Mouse (Mus musculus) adrenal gland, adult 2 months (tissue): Measurements from ENCODE around the gene Fgr. TPM values are rescaled to one million over a fixed set of nuclear protein-coding genes. Genes with fewer than 3 reads are reported as not detected.

Source experiments
- DNase-seq: peaks from one replicate; pipeline ENCODE4 v3.0.0; 2021
- polyA plus RNA-seq: library from polyadenylated mRNA; depleted of rRNA; stranded (reverse); fragments of >200 nt; gene quantifications from 2 replicates; pipeline ENCODE4 v1.2.3, GENCODE M21; 2012
- total RNA-seq, 2 experiments: library from RNA; stranded (reverse); gene quantifications; 2 replicates each; pipeline ENCODE4 v1.2.3; 2021

Gene Fgr
- total and polyA plus RNA-seq, 3 experiments, result 0.29 to 0.93 (median 0.29) TPM

DNA sequence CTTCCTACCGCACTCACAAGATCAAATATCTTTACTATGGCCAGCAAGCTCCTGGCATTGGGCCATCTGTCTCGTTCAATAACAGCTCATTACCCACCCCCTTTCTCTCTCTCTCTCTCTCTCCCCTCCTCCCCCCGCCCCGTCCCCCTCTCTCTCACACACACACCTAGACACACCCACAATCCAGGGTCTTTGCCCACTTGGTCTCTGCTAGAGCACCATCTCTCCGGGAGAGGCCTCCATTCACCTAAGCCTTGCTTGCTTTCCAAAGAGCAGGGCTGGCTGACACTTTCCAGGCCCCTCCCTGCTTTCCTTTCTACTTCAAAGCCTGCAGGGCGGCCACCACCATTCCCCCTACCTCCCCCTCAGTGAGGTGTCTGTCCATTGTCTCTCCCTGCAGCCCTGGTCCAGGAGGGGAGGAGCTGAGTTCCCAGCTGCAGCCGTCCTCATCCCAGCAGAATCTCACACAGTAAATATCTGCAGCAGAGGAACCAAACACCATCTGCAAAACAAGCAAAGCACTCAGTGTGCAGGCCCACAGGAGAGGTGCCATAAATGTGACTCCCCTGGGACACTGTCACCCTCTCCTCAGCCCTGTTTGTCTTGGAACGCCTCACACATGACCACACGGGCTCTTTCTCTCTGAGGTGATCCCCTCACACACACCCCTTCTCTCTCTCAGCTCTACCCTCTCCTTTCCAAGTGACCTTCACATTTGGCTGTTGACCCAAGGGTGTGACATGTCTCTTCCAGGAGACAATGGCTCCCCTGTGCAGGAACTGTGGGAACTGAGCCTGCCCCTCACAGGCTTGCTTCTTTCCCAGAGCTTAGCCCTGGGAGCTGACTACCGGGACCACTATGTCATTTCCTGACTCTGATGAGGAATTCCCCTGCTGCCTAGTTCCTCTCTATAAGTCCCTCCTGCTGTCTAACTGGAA lies 14.9 kb upstream of the Fgr start:
- DNase-seq, result peak; percentile 42

DNA sequence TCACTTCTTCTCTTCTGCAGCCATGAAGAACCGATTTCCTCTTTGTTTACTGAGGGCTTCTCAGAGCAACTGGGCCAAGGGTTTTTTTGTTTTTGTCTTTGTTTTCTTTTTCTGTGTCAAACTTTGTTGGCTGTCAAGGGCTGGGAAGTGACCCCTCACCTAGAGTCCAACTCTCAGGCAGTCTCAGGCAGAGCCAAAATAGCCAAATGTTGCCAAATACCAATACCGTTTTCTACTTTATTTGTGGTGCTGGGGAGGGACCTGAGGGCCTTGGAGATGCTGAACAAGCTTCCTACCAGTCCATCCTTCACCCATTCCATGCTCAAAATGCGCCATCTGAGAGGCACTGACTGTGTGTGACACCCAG lies 14.2 kb upstream of the Fgr start:
- no peak for DNase-seq

DNA sequence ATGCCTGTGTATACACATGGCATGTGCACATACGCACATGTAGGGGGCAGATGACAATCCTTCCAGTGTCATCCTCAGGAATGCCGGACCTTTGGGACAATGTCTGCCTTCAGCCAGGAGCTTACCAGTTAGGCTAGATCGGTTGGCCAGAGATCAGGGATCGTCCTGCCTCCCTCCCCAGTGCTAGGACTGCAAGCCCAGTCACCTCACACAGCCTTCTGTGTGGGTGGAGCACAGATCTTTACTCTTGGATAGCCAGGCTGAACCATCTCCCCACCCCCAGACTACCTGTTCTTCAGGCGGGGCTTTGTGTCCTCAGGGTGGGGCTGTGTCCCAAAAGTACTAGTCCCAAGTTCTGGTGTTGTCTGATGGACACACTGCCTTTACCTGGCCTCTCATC lies 13.6 kb upstream of the Fgr start:
- DNase-seq, result no peak

DNA sequence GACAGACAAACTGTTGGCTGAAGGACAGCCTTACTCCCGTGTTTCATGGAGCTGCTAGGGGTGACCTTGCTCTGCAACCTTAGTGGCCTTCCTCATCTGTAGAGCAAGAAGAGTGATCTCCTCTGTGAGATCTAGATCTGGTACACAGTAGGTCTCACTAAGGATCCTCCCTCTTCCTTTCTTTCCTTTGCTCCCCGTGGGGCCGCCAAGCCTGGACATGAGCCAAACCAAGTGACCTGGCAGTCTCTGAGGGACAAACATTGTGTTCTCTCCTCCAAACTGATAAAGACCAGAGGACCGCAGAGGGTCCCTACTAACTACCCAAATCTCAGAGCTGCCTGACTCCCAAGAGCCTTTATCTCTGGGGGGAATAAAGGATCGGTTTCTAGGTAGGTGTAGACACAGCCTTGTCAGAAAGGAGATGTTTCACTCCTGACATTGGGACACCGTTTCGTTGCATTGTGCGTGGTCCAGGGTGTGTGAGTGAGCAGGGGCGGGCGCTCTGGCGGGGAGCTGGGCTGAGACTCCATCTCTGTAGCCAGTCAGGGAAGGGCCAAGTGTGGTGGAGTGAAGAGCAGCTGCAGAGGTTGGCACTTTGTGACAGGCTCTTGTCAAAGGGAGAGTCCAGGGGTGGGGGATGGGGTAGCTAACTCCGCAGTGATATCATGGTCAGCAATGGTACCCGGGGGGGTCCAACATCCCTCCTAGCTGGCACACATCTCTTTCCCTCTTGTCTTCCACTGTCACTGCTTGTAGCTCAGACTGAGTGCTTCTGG lies 12.8 kb upstream of the Fgr start:
- peak; percentile 74 for DNase-seq

- no peak for DNase-seq
Observed at GRCm38 (mm10) chr4:132961866-132962265, 12.0 kb upstream of the Fgr start.

GRCm38 (mm10) chr4:132962628-132963027 lies 11.3 kb upstream of the Fgr start:
- DNase-seq, result no peak

GRCm38 (mm10) chr4:132963436-132963835 lies 10.5 kb upstream of the Fgr start:
- no peak for DNase-seq

GRCm38 (mm10) chr4:132964064-132964463 lies 9.8 kb upstream of the Fgr start:
- DNase-seq, result no peak

DNA sequence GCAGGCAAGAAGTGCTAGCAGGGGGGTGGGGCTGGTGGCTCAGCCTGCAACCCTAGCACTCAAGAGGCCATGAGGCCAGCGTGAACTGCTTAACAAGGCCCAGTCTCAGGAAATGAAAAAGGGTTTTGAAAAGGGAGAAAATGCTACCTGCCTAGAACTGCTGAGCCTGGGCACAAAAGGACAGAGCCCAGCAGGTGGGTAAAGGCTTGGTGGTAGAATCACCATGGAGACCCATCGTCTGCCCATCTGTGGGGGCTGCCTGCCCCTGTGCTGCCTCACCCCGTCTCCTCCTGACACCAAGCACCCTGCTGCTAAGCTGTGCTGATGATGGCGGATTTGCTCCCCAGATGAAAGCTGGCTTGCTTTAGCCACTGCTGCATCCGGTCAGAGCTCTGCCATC lies 9.4 kb upstream of the Fgr start:
- no peak for DNase-seq

- DNase-seq, result no peak
Observed at GRCm38 (mm10) chr4:132968105-132968938, 5.6 kb upstream of the Fgr start.

- DNase-seq, result no peak
Observed at GRCm38 (mm10) chr4:132971601-132972000, 2.3 kb upstream of the Fgr start.

GRCm38 (mm10) chr4:132972101-132972500 lies 1.8 kb upstream of the Fgr start:
- no peak for DNase-seq

DNA sequence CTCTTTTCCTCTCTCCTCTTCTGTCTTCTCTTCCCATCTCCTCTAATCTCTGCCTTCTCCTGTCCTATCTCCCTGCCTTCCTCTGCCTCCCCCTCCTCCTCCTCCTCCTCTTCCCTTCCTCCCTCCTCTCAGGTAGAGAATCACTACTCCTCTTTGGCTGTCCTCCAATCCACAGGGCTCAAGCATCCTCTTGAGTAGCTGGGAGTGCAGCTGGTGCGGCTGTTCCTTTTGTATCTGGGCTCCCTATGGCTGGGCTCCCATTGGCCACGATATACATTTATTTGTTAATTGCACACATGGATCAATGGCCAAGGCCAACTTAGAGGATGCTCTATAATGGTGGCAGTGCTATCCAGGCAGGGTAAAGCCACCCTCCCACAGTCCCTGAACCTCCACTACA lies 1.3 kb upstream of the Fgr start:
- DNase-seq, result no peak

DNA sequence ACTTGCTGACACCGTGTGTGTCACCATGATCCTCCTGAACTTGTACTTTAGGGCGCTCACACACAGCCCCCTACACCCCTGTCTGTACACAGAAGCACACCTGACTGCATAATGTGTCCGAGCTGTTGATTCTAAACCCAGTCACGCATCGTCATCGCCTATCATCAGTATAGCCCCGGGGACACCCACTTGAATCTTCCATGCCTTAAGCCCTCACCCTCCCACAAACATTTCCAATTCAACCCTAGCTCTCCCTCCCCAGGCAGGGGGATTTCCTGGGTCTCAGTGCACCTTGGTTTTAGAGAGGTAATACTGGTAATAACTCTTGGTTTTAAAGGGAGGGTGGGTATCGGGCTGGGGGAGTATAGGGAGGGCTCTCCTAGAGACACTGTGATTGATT lies 709 bp upstream of the Fgr start:
- no peak for DNase-seq

- peak; percentile 92 for DNase-seq
Observed at GRCm38 (mm10) chr4:132974904-132975303, 1.0 kb downstream of the Fgr start.

GRCm38 (mm10) chr4:132975791-132976190 lies 1.9 kb downstream of the Fgr start:
- no peak for DNase-seq

DNA sequence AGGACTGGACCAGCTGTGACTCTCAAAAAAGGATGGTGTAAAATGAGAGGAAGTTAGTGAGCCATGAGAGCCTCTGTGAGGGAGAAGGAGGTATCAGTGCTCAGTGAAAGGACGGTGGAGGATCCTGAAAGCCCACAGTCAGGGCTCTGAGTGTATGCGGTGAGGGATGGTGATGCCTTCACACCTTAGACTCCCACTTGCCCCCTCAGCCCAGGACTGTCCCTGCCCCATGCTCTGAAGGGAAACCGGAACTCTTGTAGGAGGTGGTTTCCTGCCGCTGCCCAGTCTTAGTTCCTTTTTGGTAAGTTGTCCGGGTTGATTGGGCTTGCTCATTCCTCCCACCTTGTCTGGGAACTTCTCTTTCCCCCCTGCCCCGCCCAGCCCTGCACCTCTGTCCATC lies 2.8 kb downstream of the Fgr start:
- DNase-seq, result no peak

GRCm38 (mm10) chr4:132977597-132977996 lies 3.7 kb downstream of the Fgr start:
- no peak for DNase-seq

DNA sequence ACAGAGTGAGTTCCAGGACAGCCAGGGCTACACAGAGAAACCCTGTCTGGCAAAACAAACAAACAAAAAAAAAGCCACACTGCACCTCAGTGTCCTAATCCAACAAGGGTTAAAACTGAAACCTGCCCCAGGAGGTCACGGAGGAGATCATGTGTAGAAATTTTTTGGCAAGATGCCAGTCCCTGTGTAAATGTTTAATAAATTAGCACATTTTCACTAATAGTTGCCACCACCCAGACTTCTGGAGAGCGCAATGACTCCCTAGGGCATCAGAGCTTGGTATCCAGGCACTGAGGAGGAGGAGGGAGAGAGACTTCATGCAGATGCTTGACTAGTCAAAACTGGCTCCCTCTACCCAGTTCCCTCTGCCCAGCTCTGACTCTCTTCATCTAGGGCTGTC lies 5.3 kb downstream of the Fgr start:
- no peak for DNase-seq

GRCm38 (mm10) chr4:132981621-132982020 lies 7.7 kb downstream of the Fgr start:
- DNase-seq, result no peak

DNA sequence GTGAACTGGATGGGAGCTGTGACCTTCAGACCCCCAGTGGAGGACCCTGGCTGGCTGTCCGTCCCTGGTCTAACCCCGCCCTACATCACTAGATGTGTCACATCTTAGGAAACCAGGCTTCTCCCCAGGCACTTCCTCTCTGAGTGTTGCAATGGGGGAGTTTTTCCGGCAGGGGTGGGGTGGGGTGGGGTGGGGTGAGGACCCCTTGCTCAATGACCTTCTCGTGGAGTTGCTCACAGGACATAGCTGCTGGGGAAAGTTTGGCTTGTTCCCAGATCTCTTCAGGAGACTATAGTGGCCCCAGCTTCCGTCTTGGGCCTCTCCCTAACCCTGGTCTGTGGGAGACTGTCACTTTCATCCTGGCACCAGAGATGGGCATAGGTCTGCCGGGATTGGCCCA lies 9.1 kb downstream of the Fgr start:
- DNase-seq, result no peak
